Mouse (Mus musculus) ES-Bruce4 (cell line): ENCODE results near the gene Zfp987.
"Not testable (repeated sequence)": the region's sequence is repeated elsewhere in the genome, so short reads cannot be mapped to it uniquely, and the experiment has no call there.

Source experiments
- CTCF ChIP-seq: IDR thresholded peaks from one replicate; pipeline ENCODE4 v1.8.1; 2011; ENCODE audit warnings: low read depth, low read length
- POLR2A ChIP-seq: IDR thresholded peaks from one replicate; pipeline ENCODE4 v1.8.1; 2011; ENCODE audit warnings: low read length; ENCODE audit not compliant: insufficient read depth

- TF ChIP-seq POLR2A, CTCF: not testable (repeated sequence)
Observed at GRCm38 (mm10) chr4:146167202-146167832, 70.2 kb downstream of the Zfp987 start.
